Mouse (Mus musculus): ENCODE results near the gene Plekha7. TPM values are rescaled to one million over a fixed set of nuclear protein-coding genes. Genes with fewer than 3 reads are reported as not detected.

The Plekha7 gene
- total RNA-seq, 2 experiments from 2014 or later = not detected

GRCm38 (mm10) chr7:116290559-116290958, 17.6 kb downstream of the Plekha7 start:
- no peak for ATAC-seq (replicated peaks; ENCODE audit: poor library complexity, severe bottlenecking)

GRCm38 (mm10) chr7:116288996-116289395, 19.2 kb downstream of the Plekha7 start:
- ATAC-seq (replicated peaks; ENCODE audit: poor library complexity, severe bottlenecking) = no peak

- no peak for ATAC-seq (replicated peaks; ENCODE audit: poor library complexity, severe bottlenecking)
Measured at GRCm38 (mm10) chr7:116287959-116288358, 20.2 kb downstream of the Plekha7 start.

- ATAC-seq (replicated peaks; ENCODE audit: poor library complexity, severe bottlenecking) = no peak
Measured at GRCm38 (mm10) chr7:116286611-116287355, 21.4 kb downstream of the Plekha7 start.

- peak; percentile 27; the same call in 1 of the 2 replicates for ATAC-seq (replicated peaks; ENCODE audit: poor library complexity, severe bottlenecking)
Measured at GRCm38 (mm10) chr7:116286173-116286572, 22.0 kb downstream of the Plekha7 start.

- no peak for ATAC-seq (replicated peaks; ENCODE audit: poor library complexity, severe bottlenecking)
Measured at GRCm38 (mm10) chr7:116285216-116285615, 23.0 kb downstream of the Plekha7 start.

- no peak for ATAC-seq (replicated peaks; ENCODE audit: poor library complexity, severe bottlenecking)
Measured at GRCm38 (mm10) chr7:116282755-116283154, 25.4 kb downstream of the Plekha7 start.

GRCm38 (mm10) chr7:116280126-116280525, 28.1 kb downstream of the Plekha7 start:
- ATAC-seq (replicated peaks; ENCODE audit: poor library complexity, severe bottlenecking) = no peak

- ATAC-seq (replicated peaks; ENCODE audit: poor library complexity, severe bottlenecking) = no peak
Measured at GRCm38 (mm10) chr7:116278280-116278679, 29.9 kb downstream of the Plekha7 start.

GRCm38 (mm10) chr7:116276315-116276714, 31.9 kb downstream of the Plekha7 start:
- no peak for ATAC-seq (replicated peaks; ENCODE audit: poor library complexity, severe bottlenecking)

GRCm38 (mm10) chr7:116273111-116273510, 35.1 kb downstream of the Plekha7 start:
- ATAC-seq (replicated peaks; ENCODE audit: poor library complexity, severe bottlenecking) = no peak

GRCm38 (mm10) chr7:116269501-116269995, 38.6 kb downstream of the Plekha7 start:
- no peak for ATAC-seq (replicated peaks; ENCODE audit: poor library complexity, severe bottlenecking)

- no peak for ATAC-seq (replicated peaks; ENCODE audit: poor library complexity, severe bottlenecking)
Measured at GRCm38 (mm10) chr7:116268113-116268926, 39.9 kb downstream of the Plekha7 start.

- ATAC-seq (replicated peaks; ENCODE audit: poor library complexity, severe bottlenecking) = no peak
Measured at GRCm38 (mm10) chr7:116263281-116263680, 44.9 kb downstream of the Plekha7 start.

- no peak for ATAC-seq (replicated peaks; ENCODE audit: poor library complexity, severe bottlenecking)
Measured at GRCm38 (mm10) chr7:116262508-116262907, 45.7 kb downstream of the Plekha7 start.

GRCm38 (mm10) chr7:116262101-116262500, 46.1 kb downstream of the Plekha7 start:
- no peak; the same call in 1 of the 2 replicates for ATAC-seq (replicated peaks; ENCODE audit: poor library complexity, severe bottlenecking)

- peak; percentile 52; the same call in 1 of the 2 replicates for ATAC-seq (replicated peaks; ENCODE audit: poor library complexity, severe bottlenecking)
Measured at GRCm38 (mm10) chr7:116260826-116261615, 47.2 kb downstream of the Plekha7 start.

GRCm38 (mm10) chr7:116258464-116259185, 49.6 kb downstream of the Plekha7 start:
- ATAC-seq (replicated peaks; ENCODE audit: poor library complexity, severe bottlenecking) = no peak

- ATAC-seq (replicated peaks; ENCODE audit: poor library complexity, severe bottlenecking) = no peak
Measured at GRCm38 (mm10) chr7:116257953-116258352, 50.2 kb downstream of the Plekha7 start.

GRCm38 (mm10) chr7:116255664-116256063, 52.5 kb downstream of the Plekha7 start:
- ATAC-seq (replicated peaks; ENCODE audit: poor library complexity, severe bottlenecking) = no peak

All from granulocyte monocyte progenitor cell, adult 5-6 weeks (primary cell).